Mouse (Mus musculus) kidney, embryonic 15.5 days (tissue): Measurements from ENCODE around the gene Gpr75. TPM values are rescaled to one million over a fixed set of nuclear protein-coding genes. Genes with fewer than 3 reads are reported as not detected.

ENCODE experiments used
- polyA plus RNA-seq: library from polyadenylated mRNA; unstranded; fragments of >200 nt; fragmentation: Nextera tagmentation; extraction: Ambion mirVana; gene quantifications from 2 replicates; pipeline ENCODE4 v1.2.1, GENCODE M21; 2015

Gene Gpr75
- polyA plus RNA-seq, 1 experiment from 2014 or later = 0.08 TPM

Other genes starting within 250 kb of the Gpr75 start
- 22.4 and 23.1 TPM in 2 replicates for gene Acyp2, start 235.8 kb upstream of the Gpr75 start, polyA plus RNA-seq
- 18.3 and 18.5 TPM in 2 replicates for gene Psme4, start 113.6 kb upstream of the Gpr75 start, polyA plus RNA-seq
- 29.0 and 30.0 TPM in 2 replicates for gene Asb3, start 58 bp downstream of the Gpr75 start, polyA plus RNA-seq
- 11.7 and 11.9 TPM in 2 replicates for gene Erlec1, start 69.0 kb downstream of the Gpr75 start, polyA plus RNA-seq
- 17.7 and 18.8 TPM in 2 replicates for gene Chac2, start 101.0 kb downstream of the Gpr75 start, polyA plus RNA-seq